Mouse (Mus musculus): ENCODE results near the gene Rap1a. TPM values are rescaled to one million over a fixed set of nuclear protein-coding genes. Genes with fewer than 3 reads are reported as not detected.
A peak's percentile ranks its signal among the peaks of the same experiment; 100 is the strongest.

Gene Rap1a
- polyA plus RNA-seq (2015; fragmentation: Nextera tagmentation; extraction: Ambion mirVana), result 119 and 121 TPM in 2 replicates

DNA sequence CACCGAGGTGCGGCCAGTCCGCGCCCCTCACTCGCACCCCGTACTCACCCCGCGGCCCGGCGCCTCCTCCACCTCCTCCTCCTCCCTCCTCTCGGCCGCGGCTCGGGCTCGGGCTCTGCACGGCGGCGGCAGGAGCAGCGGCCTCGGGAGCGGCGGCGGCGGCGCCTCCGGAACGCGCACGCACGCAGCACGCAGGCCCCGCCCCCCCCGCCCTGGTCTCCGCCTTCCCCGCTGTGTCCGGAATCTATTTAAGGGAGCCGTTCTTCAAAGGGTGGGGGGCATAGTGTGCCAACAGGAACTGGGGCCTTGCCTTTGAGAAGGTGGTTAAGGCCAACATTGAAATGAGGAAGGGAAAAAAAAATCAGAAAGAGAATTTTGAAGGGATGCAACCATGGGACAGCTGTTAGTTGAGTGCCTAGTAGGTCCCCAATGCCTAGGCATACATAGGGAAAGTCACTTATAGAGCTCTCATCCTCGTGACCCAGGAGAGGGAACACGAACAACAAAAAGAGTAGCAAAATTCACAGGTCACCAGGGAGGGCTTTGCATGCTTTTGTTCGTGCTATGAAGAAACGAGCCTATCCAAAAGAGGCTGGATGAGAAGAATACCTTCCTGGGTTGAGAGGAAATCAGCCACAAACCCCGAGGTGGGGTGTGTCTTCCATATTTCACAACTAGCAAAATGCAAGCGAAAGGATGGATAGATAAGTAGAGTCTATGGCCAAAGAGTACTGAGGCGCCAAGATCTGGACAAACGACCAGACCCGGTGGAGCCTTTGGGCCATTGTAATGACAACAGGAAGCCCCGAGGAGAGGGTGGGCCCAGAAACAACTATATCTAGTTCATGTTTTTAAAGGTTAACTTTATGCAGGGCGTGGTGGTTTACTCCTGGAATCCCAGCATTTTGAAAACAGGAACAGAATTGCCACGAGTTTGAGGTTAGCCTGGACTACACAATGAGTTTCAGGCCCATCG is at the start of gene Rap1a:
TSS of gene Rap1a (minus strand) at position 146 of the 976 bp plus-strand sequence.
- no peak for TF ChIP-seq CTCF (IDR thresholded peaks at IDR 0.05; ENCODE audit: low read depth)
- 14% methylated on average over 45 of the region's 50 CpGs for WGBS

DNA sequence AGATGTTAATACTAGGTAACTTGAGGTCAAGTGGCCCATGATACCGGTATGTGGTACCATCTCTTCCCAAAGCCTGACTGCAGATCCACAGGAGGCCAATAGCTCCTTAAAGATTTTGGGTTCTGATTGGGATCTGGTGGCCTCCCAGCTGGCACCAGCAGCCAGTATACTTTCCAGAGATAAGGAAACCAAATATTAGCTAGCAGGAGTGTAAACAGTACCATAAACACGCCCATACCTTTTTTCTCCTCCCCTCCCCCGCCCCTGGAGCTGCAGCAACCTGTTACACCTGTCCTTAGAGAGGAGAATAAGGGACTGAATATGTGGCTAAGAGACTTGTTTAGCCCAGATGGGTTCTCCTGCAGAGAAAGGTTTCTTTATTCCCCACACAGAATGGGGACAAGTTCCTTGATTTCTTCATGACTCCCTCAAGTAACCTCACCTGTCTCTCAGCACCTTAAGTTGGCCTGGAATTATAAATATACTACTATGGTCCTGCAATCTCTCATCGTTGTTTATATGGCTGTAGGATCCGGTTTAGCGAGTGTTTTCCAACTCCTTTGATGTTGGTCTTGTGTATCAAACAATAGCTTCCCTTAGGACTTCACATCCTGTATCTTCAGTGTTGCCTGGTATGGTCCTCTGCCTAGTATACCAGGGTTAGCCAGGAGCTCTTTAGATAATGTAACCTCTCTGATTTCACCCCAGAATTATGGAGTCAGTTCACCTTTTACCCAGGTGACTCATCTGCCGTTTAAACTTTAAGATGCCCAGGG is 45.3 kb upstream of the Rap1a start:
- Histone ChIP-seq H3K27me3 (replicated peaks; ENCODE audit: control insufficient read depth, insufficient read depth, low read length) (no peaks in the 10 kb centered on the region), H3K4me2 (replicated peaks; ENCODE audit: low read depth) (no peak overlapping the region), H3K36me3 (ENCODE audit: control insufficient read depth, insufficient read depth) (no peaks in the 10 kb centered on the region), H3K9ac (ENCODE audit: low read depth, low read length) (no peak overlapping the region), H3K9me3 (ENCODE audit: control insufficient read depth) (no peaks in the 10 kb centered on the region), H3K4me1 (replicated peaks; ENCODE audit: control insufficient read depth, insufficient read depth, low read length) (no peaks in the 10 kb centered on the region), H3K27ac (ENCODE audit: low read depth, low read length) (no peak overlapping the region), H3K4me3 (ENCODE audit: low read depth, low read length) (no peak overlapping the region)
- no peak for TF ChIP-seq CTCF (IDR thresholded peaks at IDR 0.05; ENCODE audit: low read depth)
- ATAC-seq, result peak; percentile 76
- 21% methylated on average over 7 of the region's 7 CpGs for WGBS

More for the DNA sequence above, at the start of gene Rap1a:
- Histone ChIP-seq H3K9ac (ENCODE audit: low read depth, low read length) (peak within 1 kb of the TSS; percentile 86), H3K27ac (ENCODE audit: low read depth, low read length) (peak within 1 kb of the TSS; percentile 95), H3K27me3 (replicated peaks; ENCODE audit: control insufficient read depth, insufficient read depth, low read length) (no peaks in the 10 kb centered on the region), H3K4me2 (replicated peaks; ENCODE audit: low read depth) (peak within 1 kb of the TSS; percentile 73), H3K4me3 (ENCODE audit: low read depth, low read length) (peak within 1 kb of the TSS; percentile 88), H3K36me3 (ENCODE audit: control insufficient read depth, insufficient read depth) (no peaks in the 10 kb centered on the region), H3K4me1 (replicated peaks; ENCODE audit: control insufficient read depth, insufficient read depth, low read length) (peaks cover 17% of the 10 kb centered on the region), H3K9me3 (ENCODE audit: control insufficient read depth) (no peaks in the 10 kb centered on the region)
- peak; percentile 91 for ATAC-seq

DNA sequence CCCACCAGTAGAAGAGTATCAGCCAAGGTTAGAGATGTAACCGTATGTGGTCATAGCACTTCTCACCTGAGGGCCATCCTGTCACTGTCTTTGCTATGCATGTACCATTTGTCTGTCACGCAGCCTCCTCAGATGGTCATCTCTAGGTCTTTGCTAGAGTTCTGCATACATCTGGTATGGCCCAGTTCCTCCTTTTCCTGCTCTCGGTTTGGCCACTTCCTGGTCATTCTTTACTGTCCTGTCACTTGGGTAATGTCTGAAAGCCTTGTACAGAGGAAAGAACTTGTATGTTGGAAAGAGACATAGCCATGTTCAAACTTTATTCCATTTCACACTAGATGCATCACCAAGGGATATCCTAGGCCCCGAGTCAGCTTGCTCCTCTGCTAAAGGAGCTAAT is 38.7 kb upstream of the Rap1a start:
- H3K9ac ChIP-seq (ENCODE audit: low read depth, low read length), result no peak overlapping the region
- H3K4me1 ChIP-seq (replicated peaks; ENCODE audit: control insufficient read depth, insufficient read depth, low read length), result no peaks in the 10 kb centered on the region
- H3K4me3 ChIP-seq (ENCODE audit: low read depth, low read length), result no peak overlapping the region
- H3K4me2 ChIP-seq (replicated peaks; ENCODE audit: low read depth), result no peak overlapping the region
- ATAC-seq, result no peak
- no peaks in the 10 kb centered on the region for H3K27me3 ChIP-seq (replicated peaks; ENCODE audit: control insufficient read depth, insufficient read depth, low read length)
- TF ChIP-seq CTCF (IDR thresholded peaks at IDR 0.05; ENCODE audit: low read depth), result no peak
- no peak overlapping the region for H3K27ac ChIP-seq (ENCODE audit: low read depth, low read length)
- H3K36me3 ChIP-seq (ENCODE audit: control insufficient read depth, insufficient read depth), result no peaks in the 10 kb centered on the region
- no peaks in the 10 kb centered on the region for H3K9me3 ChIP-seq (ENCODE audit: control insufficient read depth)
- 88% methylated on average over 4 of the region's 4 CpGs for WGBS

- 58% methylated on average over 3 of the region's 3 CpGs for WGBS
- Histone ChIP-seq H3K9me3 (ENCODE audit: control insufficient read depth) (no peaks in the 10 kb centered on the region), H3K27me3 (replicated peaks; ENCODE audit: control insufficient read depth, insufficient read depth, low read length) (no peaks in the 10 kb centered on the region), H3K36me3 (ENCODE audit: control insufficient read depth, insufficient read depth) (no peaks in the 10 kb centered on the region), H3K4me3 (ENCODE audit: low read depth, low read length) (no peak overlapping the region), H3K9ac (ENCODE audit: low read depth, low read length) (no peak overlapping the region), H3K27ac (ENCODE audit: low read depth, low read length) (no peak overlapping the region), H3K4me2 (replicated peaks; ENCODE audit: low read depth) (no peak overlapping the region), H3K4me1 (replicated peaks; ENCODE audit: control insufficient read depth, insufficient read depth, low read length) (no peaks in the 10 kb centered on the region)
- no peak for TF ChIP-seq CTCF (IDR thresholded peaks at IDR 0.05; ENCODE audit: low read depth)
- no peak for ATAC-seq
Measured at GRCm38 (mm10) chr3:105838655-105839054, 37.5 kb upstream of the Rap1a start.

- ATAC-seq, result no peak
- WGBS, result 85% methylated on average over 3 of the region's 3 CpGs
- Histone ChIP-seq H3K4me1 (replicated peaks; ENCODE audit: control insufficient read depth, insufficient read depth, low read length) (no peaks in the 10 kb centered on the region), H3K4me3 (ENCODE audit: low read depth, low read length) (no peak overlapping the region), H3K36me3 (ENCODE audit: control insufficient read depth, insufficient read depth) (no peaks in the 10 kb centered on the region), H3K4me2 (replicated peaks; ENCODE audit: low read depth) (no peak overlapping the region), H3K27me3 (replicated peaks; ENCODE audit: control insufficient read depth, insufficient read depth, low read length) (no peaks in the 10 kb centered on the region), H3K9me3 (ENCODE audit: control insufficient read depth) (no peaks in the 10 kb centered on the region), H3K27ac (ENCODE audit: low read depth, low read length) (no peak overlapping the region), H3K9ac (ENCODE audit: low read depth, low read length) (no peak overlapping the region)
- TF ChIP-seq CTCF (IDR thresholded peaks at IDR 0.05; ENCODE audit: low read depth), result no peak
Measured at GRCm38 (mm10) chr3:105836883-105837282, 35.7 kb upstream of the Rap1a start.

GRCm38 (mm10) chr3:105835875-105836274 is 34.7 kb upstream of the Rap1a start:
- WGBS, result 76% methylated on average over 3 of the region's 3 CpGs
- ATAC-seq, result no peak

More at GRCm38 (mm10) chr3:105835875-105836274, 34.7 kb upstream of the Rap1a start:
- no peaks in the 10 kb centered on the region for H3K27me3 ChIP-seq (replicated peaks; ENCODE audit: control insufficient read depth, insufficient read depth, low read length)
- no peaks in the 10 kb centered on the region for H3K4me1 ChIP-seq (replicated peaks; ENCODE audit: control insufficient read depth, insufficient read depth, low read length)
- H3K9ac ChIP-seq (ENCODE audit: low read depth, low read length), result no peak overlapping the region
- no peak for TF ChIP-seq CTCF (IDR thresholded peaks at IDR 0.05; ENCODE audit: low read depth)
- no peak overlapping the region for H3K4me3 ChIP-seq (ENCODE audit: low read depth, low read length)
- no peaks in the 10 kb centered on the region for H3K36me3 ChIP-seq (ENCODE audit: control insufficient read depth, insufficient read depth)
- H3K4me2 ChIP-seq (replicated peaks; ENCODE audit: low read depth), result no peak overlapping the region
- no peak overlapping the region for H3K27ac ChIP-seq (ENCODE audit: low read depth, low read length)
- no peaks in the 10 kb centered on the region for H3K9me3 ChIP-seq (ENCODE audit: control insufficient read depth)
